Mouse (Mus musculus) heart, embryonic 13.5 days (tissue): ENCODE results near the gene Slc7a7. TPM values are rescaled to one million over a fixed set of nuclear protein-coding genes. Genes with fewer than 3 reads are reported as not detected.

Experiments
- ATAC-seq: fragments of 200-750 bp; cut with Nextera tagmentation; 2 replicates; pipeline ENCODE4 v1.8.0; 2017; ENCODE audit warnings: moderate TSS enrichment; ENCODE audit not compliant: insufficient number of reproducible peaks, low FRiP score, low TSS enrichment; ENCODE audit errors: extremely low read depth
- H3K27ac ChIP-seq: fragments of 300-500 bp; sonication (generic); replicated peaks from 2 replicates; pipeline ENCODE4 v1.5.1; 2015; ENCODE audit warnings: moderate library complexity, mild to moderate bottlenecking, inconsistent platforms
- H3K27me3 ChIP-seq: fragments of 300-500 bp; sonication (generic); replicated peaks from 2 replicates; pipeline ENCODE4 v1.6.1; 2015; ENCODE audit warnings: mild to moderate bottlenecking, inconsistent platforms
- H3K36me3 ChIP-seq: fragments of 300-500 bp; sonication (generic); 2 replicates; pipeline ENCODE4 v1.6.1; 2015; ENCODE audit warnings: mild to moderate bottlenecking, inconsistent platforms
- H3K4me1 ChIP-seq: fragments of 300-500 bp; sonication (generic); 2 replicates; pipeline ENCODE4 v1.6.1; 2015; ENCODE audit warnings: inconsistent platforms
- H3K4me2 ChIP-seq: fragments of 300-500 bp; sonication (generic); 2 replicates; pipeline ENCODE4 v1.6.1; 2015; ENCODE audit warnings: inconsistent platforms, mild to moderate bottlenecking, moderate library complexity
- H3K4me3 ChIP-seq: fragments of 300-500 bp; sonication (generic); 2 replicates; pipeline ENCODE4 v1.5.1; 2015; ENCODE audit warnings: moderate library complexity, mild to moderate bottlenecking, inconsistent platforms
- H3K9ac ChIP-seq: fragments of 300-500 bp; sonication (generic); 2 replicates; pipeline ENCODE4 v1.6.1; 2015; ENCODE audit warnings: inconsistent platforms, mild to moderate bottlenecking, moderate library complexity
- H3K9me3 ChIP-seq: fragments of 300-500 bp; sonication (generic); 2 replicates; pipeline ENCODE4 v1.6.1; 2016; ENCODE audit warnings: inconsistent platforms
- WGBS: fragments of 180-500 bp; shearing (Covaris S2); methylation state at CpG from one replicate; pipeline ENCODE4 v1.1.7; 2015; ENCODE audit warnings: mixed read lengths; 5-methylcytosine and 5-hydroxymethylcytosine counted together
- polyA plus RNA-seq: library from polyadenylated mRNA; unstranded; fragments of >200 nt; fragmentation: Nextera tagmentation; extraction: Ambion mirVana; gene quantifications from 2 replicates; pipeline ENCODE4 v1.2.1, GENCODE M21; 2015

Gene Slc7a7
- polyA plus RNA-seq, 1 experiment from 2014 or later = 9.6 TPM

GRCm38 (mm10) chr14:54333452-54334189, 84.0 kb downstream of the Slc7a7 start:
- H3K9me3 ChIP-seq = no peaks in the 10 kb centered on the region
- peak; percentile 42; the same call in 1 of the 2 replicates for ATAC-seq
- H3K36me3 ChIP-seq = no peaks in the 10 kb centered on the region
- peak overlapping the region; percentile 47 for H3K4me2 ChIP-seq
- WGBS = 36% methylated on average over 8 of the region's 8 CpGs
- no peak overlapping the region for H3K4me3 ChIP-seq
- H3K27me3 ChIP-seq = no peaks in the 10 kb centered on the region
- peaks cover 29% of the 10 kb centered on the region for H3K4me1 ChIP-seq
- peak overlapping the region; percentile 75 for H3K27ac ChIP-seq
- no peak overlapping the region for H3K9ac ChIP-seq

DNA sequence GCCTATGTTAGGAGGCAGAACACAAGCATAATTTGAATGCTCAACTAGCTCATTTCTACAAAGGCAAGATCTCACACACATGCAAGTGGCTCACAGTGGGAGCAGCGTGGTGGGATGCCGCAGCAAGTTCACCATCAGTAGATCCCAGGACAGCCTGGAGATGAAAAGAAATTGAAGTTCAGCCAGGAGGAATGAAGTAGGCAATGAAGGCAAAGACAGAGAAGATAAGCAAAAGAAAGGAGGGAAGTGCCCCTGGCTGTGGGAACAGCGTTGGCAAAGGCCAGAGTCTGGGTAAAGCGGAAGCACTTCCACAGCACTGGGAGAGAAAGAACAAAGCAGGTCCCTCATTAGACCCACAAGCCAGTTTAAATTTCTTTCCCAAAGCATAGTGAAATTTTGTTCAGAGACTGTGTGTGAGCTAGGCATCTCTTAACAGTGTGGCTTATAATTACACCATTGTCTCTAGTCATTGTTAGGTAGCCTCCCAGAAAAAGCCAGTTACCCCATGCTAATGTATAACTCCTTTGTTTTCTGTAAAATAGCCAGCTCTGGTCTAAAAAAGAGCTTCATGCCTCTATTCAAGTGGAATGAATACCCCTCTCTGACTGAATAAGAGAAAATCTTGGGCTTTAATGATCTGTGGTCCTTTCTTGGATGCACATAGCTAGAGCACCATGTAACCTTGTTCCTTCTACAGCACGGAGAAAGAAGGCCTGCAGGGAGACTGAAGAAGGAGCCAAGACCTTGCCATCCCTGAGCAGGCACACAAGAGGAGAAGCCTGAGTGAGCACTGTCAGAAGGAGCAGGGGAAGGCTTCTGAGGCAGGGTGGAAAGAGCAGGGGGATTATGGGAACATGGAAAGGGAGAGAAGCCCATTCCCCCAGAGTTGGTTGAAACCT, 85.2 kb downstream of the Slc7a7 start:
- Histone ChIP-seq H3K27me3 (no peaks in the 10 kb centered on the region), H3K4me2 (no peak overlapping the region), H3K4me1 (peaks cover 29% of the 10 kb centered on the region), H3K27ac (peak overlapping the region; percentile 75), H3K9me3 (no peaks in the 10 kb centered on the region), H3K4me3 (no peak overlapping the region), H3K9ac (no peak overlapping the region), H3K36me3 (no peaks in the 10 kb centered on the region)
- 74% methylated on average over 5 of the region's 5 CpGs for whole genome bisulfite sequencing
- ATAC-seq = no peak

DNA sequence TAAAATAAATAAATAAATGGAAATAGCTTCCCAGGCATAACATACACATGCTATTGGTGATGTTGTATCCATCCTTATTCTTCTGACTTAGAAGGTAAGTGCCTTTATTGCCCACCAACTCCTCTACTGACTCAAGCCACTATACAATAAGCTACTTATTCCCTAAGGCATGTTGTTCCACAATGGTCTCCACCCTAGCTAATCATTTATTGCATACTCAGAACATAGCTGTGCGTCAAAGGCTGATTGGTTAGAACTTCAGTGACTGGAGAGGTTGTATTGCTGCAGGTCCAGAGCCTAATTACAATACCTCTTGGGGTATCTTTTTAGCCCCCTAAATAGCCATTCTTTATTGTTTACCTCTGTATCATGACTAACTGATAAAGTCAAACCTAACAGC, 86.4 kb downstream of the Slc7a7 start:
- Histone ChIP-seq H3K27me3 (no peaks in the 10 kb centered on the region), H3K9ac (no peak overlapping the region), H3K36me3 (no peaks in the 10 kb centered on the region), H3K9me3 (no peaks in the 10 kb centered on the region), H3K4me2 (no peak overlapping the region), H3K4me1 (peaks cover 28% of the 10 kb centered on the region), H3K4me3 (no peak overlapping the region), H3K27ac (no peak overlapping the region)
- no peak for ATAC-seq
- 92% methylated on average over 1 of the region's 1 CpGs for WGBS

GRCm38 (mm10) chr14:54329201-54329600, 88.4 kb downstream of the Slc7a7 start:
- Histone ChIP-seq H3K27ac (no peak overlapping the region), H3K4me3 (no peak overlapping the region), H3K27me3 (no peaks in the 10 kb centered on the region), H3K4me1 (peaks cover 22% of the 10 kb centered on the region), H3K9ac (no peak overlapping the region), H3K36me3 (no peaks in the 10 kb centered on the region), H3K4me2 (no peak overlapping the region), H3K9me3 (no peaks in the 10 kb centered on the region)
- WGBS = 38% methylated on average over 9 of the region's 9 CpGs
- ATAC-seq = no peak

DNA sequence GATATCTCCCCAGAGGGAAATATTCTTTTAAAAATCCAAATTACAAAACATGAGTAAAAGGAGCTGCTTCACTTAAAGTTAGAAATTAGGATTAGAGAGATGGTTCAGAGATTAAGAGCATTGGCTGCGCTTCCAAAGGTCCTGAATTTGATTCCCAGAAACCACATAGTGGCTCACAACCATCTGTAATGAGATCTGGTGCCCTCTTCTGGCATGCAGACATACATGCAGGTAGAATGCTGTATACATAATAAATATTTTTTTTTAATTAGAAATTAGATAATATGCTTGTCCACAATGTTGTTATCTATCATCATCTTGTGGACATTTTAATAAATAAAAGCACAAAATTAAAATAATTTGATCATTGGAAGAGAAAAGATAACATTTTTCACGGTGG, 89.0 kb downstream of the Slc7a7 start:
- Histone ChIP-seq H3K27ac (no peak overlapping the region), H3K27me3 (no peaks in the 10 kb centered on the region), H3K4me2 (no peak overlapping the region), H3K4me1 (peaks cover 16% of the 10 kb centered on the region), H3K36me3 (no peaks in the 10 kb centered on the region), H3K9ac (no peak overlapping the region), H3K9me3 (no peaks in the 10 kb centered on the region), H3K4me3 (no peak overlapping the region)
- 75% methylated on average over 2 of the region's 2 CpGs for WGBS
- ATAC-seq = no peak

- no peak overlapping the region for H3K9ac ChIP-seq
- H3K4me1 ChIP-seq = peaks cover 3% of the 10 kb centered on the region; the same call in 1 of the 2 replicates
- no peak overlapping the region for H3K4me2 ChIP-seq
- 62% methylated on average over 5 of the region's 5 CpGs for WGBS
- peaks cover 8% of the 10 kb centered on the region for H3K9me3 ChIP-seq
- H3K27ac ChIP-seq = no peak overlapping the region
- H3K27me3 ChIP-seq = no peaks in the 10 kb centered on the region
- ATAC-seq = no peak
- no peaks in the 10 kb centered on the region for H3K36me3 ChIP-seq
- no peak overlapping the region for H3K4me3 ChIP-seq
These were observed 93.1 kb downstream of the Slc7a7 start for GRCm38 (mm10) chr14:54324486-54324885.

DNA sequence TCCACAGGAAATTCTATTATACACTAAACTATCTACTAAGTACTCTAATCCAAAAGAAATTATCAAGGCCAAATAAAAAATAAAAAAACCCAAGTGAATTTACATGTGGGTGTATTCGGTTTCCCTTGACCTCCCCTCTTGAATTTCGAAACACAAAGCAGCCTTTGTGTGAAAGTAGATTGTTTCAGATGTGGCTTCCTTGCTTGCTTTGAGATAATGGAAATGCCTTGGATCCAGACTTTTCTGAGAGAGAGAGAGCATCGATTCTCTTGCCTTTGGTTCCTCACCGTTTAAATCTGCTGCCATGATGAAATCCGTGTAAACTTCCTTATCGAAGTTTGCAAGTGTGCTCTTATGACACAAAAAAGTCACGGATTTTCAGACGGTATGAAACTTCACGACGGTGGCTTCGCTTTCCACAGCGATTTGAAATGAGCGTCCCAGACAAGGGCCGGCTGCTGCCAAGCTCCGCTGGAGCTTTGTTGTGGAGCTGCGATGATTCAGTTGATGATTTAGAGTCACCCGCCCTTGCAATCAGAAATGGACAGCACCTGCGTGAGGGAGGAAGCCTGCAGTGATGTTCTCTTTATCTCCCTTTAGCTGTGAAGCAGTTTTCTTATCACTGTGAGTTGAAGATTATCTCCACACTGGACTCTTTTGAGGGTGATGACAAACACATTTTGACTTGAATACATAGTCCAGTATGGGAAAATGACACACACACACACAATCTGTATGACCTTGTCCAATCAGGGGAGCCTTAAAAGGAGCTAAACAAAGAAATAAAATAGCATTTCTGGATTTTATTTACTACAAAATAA, 95.8 kb downstream of the Slc7a7 start:
- Histone ChIP-seq H3K9ac (no peak overlapping the region), H3K27me3 (no peaks in the 10 kb centered on the region), H3K36me3 (no peaks in the 10 kb centered on the region), H3K27ac (no peak overlapping the region), H3K4me1 (peaks cover 3% of the 10 kb centered on the region; the same call in 1 of the 2 replicates), H3K4me3 (no peak overlapping the region), H3K9me3 (peaks cover 8% of the 10 kb centered on the region), H3K4me2 (0 out of 2 replicates have a peak overlapping the region, but pooled peaks have one; percentile 2)
- WGBS = 53% methylated on average over 18 of the region's 18 CpGs
- no peak for ATAC-seq

Other genes starting within 250 kb of the Slc7a7 start
- gene Dad1, start 163.7 kb downstream of the Slc7a7 start, polyA plus RNA-seq = 391 and 412 TPM in 2 replicates
- gene Abhd4, start 163.6 kb downstream of the Slc7a7 start, polyA plus RNA-seq = 85.8 and 87.0 TPM in 2 replicates
- not detected in 2 replicates for gene Olfr49, start 132.8 kb downstream of the Slc7a7 start, polyA plus RNA-seq
- 49.4 and 56.6 TPM in 2 replicates for gene Oxa1l, start 56.9 kb downstream of the Slc7a7 start, polyA plus RNA-seq
- gene Mrpl52, start 9.1 kb upstream of the Slc7a7 start, polyA plus RNA-seq = 226 and 256 TPM in 2 replicates
- gene Mmp14, start 13.8 kb upstream of the Slc7a7 start, polyA plus RNA-seq = 97.4 and 98.7 TPM in 2 replicates
- gene Lrp10, start 46.4 kb upstream of the Slc7a7 start, polyA plus RNA-seq = 42.1 and 42.2 TPM in 2 replicates
- gene Rem2, start 58.3 kb upstream of the Slc7a7 start, polyA plus RNA-seq = 1.6 and 2.0 TPM in 2 replicates
- gene Prmt5, start 99.7 kb upstream of the Slc7a7 start, polyA plus RNA-seq = 58.5 and 64.5 TPM in 2 replicates
- 42.0 and 43.5 TPM in 2 replicates for gene Haus4, start 136.8 kb upstream of the Slc7a7 start, polyA plus RNA-seq
- 28.1 and 29.6 TPM in 2 replicates for gene Ajuba, start 159.8 kb upstream of the Slc7a7 start, polyA plus RNA-seq
- 5.8 and 6.0 TPM in 2 replicates for gene 4931414P19Rik, start 188.2 kb upstream of the Slc7a7 start, polyA plus RNA-seq
- gene Psmb5, start 200.2 kb upstream of the Slc7a7 start, polyA plus RNA-seq = 323 and 363 TPM in 2 replicates
- 0.23 and 0.68 TPM in 2 replicates for gene Psmb11, start 203.7 kb upstream of the Slc7a7 start, polyA plus RNA-seq
- gene Gm17606, start 223.2 kb upstream of the Slc7a7 start, polyA plus RNA-seq = not detected in 2 replicates
- 1.7 and 2.1 TPM in 2 replicates for gene Cdh24, start 223.6 kb upstream of the Slc7a7 start, polyA plus RNA-seq